Mouse (Mus musculus): ENCODE results near the gene Ackr1. TPM values are rescaled to one million over a fixed set of nuclear protein-coding genes. Genes with fewer than 3 reads are reported as not detected.

Ackr1 gene
- polyA plus RNA-seq, 1 experiment from 2014 or later, result 7.3 TPM

- Histone ChIP-seq H3K4me1 (peaks cover 9% of the 10 kb centered on the region), H3K4me2 (replicated peaks) (no peak overlapping the region), H3K9me3 (no peaks in the 10 kb centered on the region), H3K27me3 (no peaks in the 10 kb centered on the region), H3K9ac (replicated peaks) (no peak overlapping the region), H3K4me3 (no peak overlapping the region), H3K36me3 (peaks cover 32% of the 10 kb centered on the region; the same call in 1 of the 2 replicates), H3K27ac (replicated peaks) (no peak overlapping the region)
- WGBS, result 65% methylated on average over 3 of the region's 3 CpGs
- ATAC-seq (ENCODE audit: low FRiP score, low read depth), result no peak
Observed at GRCm38 (mm10) chr1:173343934-173344333, 10.4 kb upstream of the Ackr1 start.

GRCm38 (mm10) chr1:173342425-173342824 is 8.9 kb upstream of the Ackr1 start:
- H3K4me2 ChIP-seq (replicated peaks), result no peak overlapping the region
- H3K27me3 ChIP-seq, result no peaks in the 10 kb centered on the region
- peaks cover 46% of the 10 kb centered on the region for H3K36me3 ChIP-seq
- no peaks in the 10 kb centered on the region for H3K9me3 ChIP-seq
- peak; percentile 11; the same call in 1 of the 2 replicates for ATAC-seq (ENCODE audit: low FRiP score, low read depth)
- no peak overlapping the region for H3K9ac ChIP-seq (replicated peaks)
- 76% methylated on average over 1 of the region's 1 CpGs for WGBS
- peaks cover 5% of the 10 kb centered on the region for H3K4me1 ChIP-seq
- H3K4me3 ChIP-seq, result no peak overlapping the region
- no peak overlapping the region for H3K27ac ChIP-seq (replicated peaks)

DNA sequence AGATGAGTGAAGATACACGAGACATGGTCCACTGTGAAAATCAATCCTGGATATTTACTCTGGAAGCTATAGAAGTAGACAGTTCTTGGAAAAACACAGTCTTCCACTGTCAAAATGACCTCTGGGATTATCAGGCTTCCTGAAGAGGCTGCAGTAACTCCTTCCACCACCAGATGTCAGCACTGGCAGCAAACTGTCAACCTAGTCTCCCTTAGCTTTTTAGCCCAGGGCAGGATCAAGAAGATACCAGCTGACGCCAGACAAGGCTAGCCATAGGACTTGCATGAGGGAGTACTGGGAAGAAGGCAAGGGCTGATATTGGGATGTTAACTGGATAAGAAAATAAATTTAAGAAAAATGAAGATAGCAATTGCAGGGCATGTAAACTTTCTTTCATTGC is 6.0 kb upstream of the Ackr1 start:
- WGBS, result 9% methylated on average over 2 of the region's 2 CpGs
- H3K36me3 ChIP-seq, result peaks cover 42% of the 10 kb centered on the region

DNA sequence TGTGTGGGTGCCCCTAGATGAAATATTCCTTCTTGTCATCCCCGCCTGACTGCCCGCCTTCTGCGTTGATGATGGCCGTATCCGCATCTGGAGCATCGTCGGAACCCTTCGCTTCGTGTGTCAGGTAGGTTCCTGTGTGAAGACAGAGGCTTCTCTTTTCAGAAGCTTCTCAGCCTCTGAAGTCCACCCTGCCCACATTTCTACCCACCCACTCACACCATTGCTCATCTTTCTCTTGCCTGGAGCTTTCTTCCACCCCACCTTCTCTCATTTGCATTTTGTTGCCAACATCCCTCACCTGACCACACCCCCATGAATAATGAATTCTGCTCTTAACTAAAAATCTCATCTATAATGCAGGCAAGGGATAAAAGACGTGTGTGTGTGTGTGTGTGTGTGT is 3.5 kb upstream of the Ackr1 start:
- H3K36me3 ChIP-seq, result peaks cover 33% of the 10 kb centered on the region
- no peak overlapping the region for H3K4me2 ChIP-seq (replicated peaks)
- no peak overlapping the region for H3K27ac ChIP-seq (replicated peaks)
- no peaks in the 10 kb centered on the region for H3K9me3 ChIP-seq
- H3K4me1 ChIP-seq, result peaks cover 11% of the 10 kb centered on the region
- no peak overlapping the region for H3K9ac ChIP-seq (replicated peaks)
- H3K4me3 ChIP-seq, result no peak overlapping the region
- ATAC-seq (ENCODE audit: low FRiP score, low read depth), result no peak
- 85% methylated on average over 10 of the region's 10 CpGs for WGBS
- no peaks in the 10 kb centered on the region for H3K27me3 ChIP-seq

More for the DNA sequence above, 6.0 kb upstream of the Ackr1 start:
- no peaks in the 10 kb centered on the region for H3K27me3 ChIP-seq
- peaks cover 16% of the 10 kb centered on the region for H3K4me1 ChIP-seq
- no peak overlapping the region for H3K9ac ChIP-seq (replicated peaks)
- no peaks in the 10 kb centered on the region for H3K9me3 ChIP-seq
- no peak overlapping the region for H3K4me2 ChIP-seq (replicated peaks)
- H3K27ac ChIP-seq (replicated peaks), result no peak overlapping the region
- no peak overlapping the region for H3K4me3 ChIP-seq
- peak; percentile 70; the same call in 1 of the 2 replicates for ATAC-seq (ENCODE audit: low FRiP score, low read depth)

GRCm38 (mm10) chr1:173335903-173336302 is 2.4 kb upstream of the Ackr1 start:
- no peak for ATAC-seq (ENCODE audit: low FRiP score, low read depth)
- H3K9me3 ChIP-seq, result no peaks in the 10 kb centered on the region
- H3K27me3 ChIP-seq, result no peaks in the 10 kb centered on the region
- H3K4me3 ChIP-seq, result no peak overlapping the region
- H3K4me1 ChIP-seq, result peaks cover 11% of the 10 kb centered on the region
- H3K36me3 ChIP-seq, result peaks cover 27% of the 10 kb centered on the region
- H3K9ac ChIP-seq (replicated peaks), result no peak overlapping the region
- H3K27ac ChIP-seq (replicated peaks), result no peak overlapping the region
- no peak overlapping the region for H3K4me2 ChIP-seq (replicated peaks)
- 56% methylated on average over 11 of the region's 11 CpGs for WGBS

- peaks cover 14% of the 10 kb centered on the region for H3K4me1 ChIP-seq
- H3K36me3 ChIP-seq, result peaks cover 9% of the 10 kb centered on the region
- no peak overlapping the region for H3K27ac ChIP-seq (replicated peaks)
- H3K9ac ChIP-seq (replicated peaks), result no peak overlapping the region
- no peak overlapping the region for H3K4me3 ChIP-seq
- no peak for ATAC-seq (ENCODE audit: low FRiP score, low read depth)
- H3K9me3 ChIP-seq, result no peaks in the 10 kb centered on the region
- no peak overlapping the region for H3K4me2 ChIP-seq (replicated peaks)
- 93% methylated on average over 5 of the region's 5 CpGs for WGBS
- no peaks in the 10 kb centered on the region for H3K27me3 ChIP-seq
Observed at GRCm38 (mm10) chr1:173332418-173332817, 1.1 kb downstream of the Ackr1 start.

DNA sequence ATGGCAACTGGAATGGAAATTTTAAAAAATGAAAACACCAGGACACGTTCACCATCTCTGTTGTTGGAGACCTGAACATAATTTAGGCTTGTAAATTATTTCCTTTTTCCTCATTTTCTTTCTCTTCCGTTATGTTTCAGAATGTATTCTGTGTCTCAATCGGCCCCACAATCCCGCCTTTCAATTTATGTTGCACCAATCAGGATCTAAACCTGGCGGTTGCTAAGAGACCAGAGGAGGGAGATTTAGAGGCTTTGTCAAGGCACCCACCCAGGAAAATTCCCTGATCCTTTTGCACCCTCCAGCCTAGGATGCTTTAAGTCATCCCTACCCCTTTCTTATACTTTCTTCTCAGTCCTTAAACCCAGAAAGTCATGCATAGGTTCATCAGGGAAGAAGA is 3.8 kb downstream of the Ackr1 start:
- 0 out of 2 replicates have a peak, but pooled peaks cover 3% of the 10 kb centered on the region for H3K4me1 ChIP-seq
- H3K4me3 ChIP-seq, result no peak overlapping the region
- H3K9me3 ChIP-seq, result no peaks in the 10 kb centered on the region
- no peak for ATAC-seq (ENCODE audit: low FRiP score, low read depth)
- H3K4me2 ChIP-seq (replicated peaks), result no peak overlapping the region
- H3K27ac ChIP-seq (replicated peaks), result no peak overlapping the region
- WGBS, result 63% methylated on average over 5 of the region's 5 CpGs
- no peaks in the 10 kb centered on the region for H3K27me3 ChIP-seq
- H3K9ac ChIP-seq (replicated peaks), result no peak overlapping the region
- H3K36me3 ChIP-seq, result no peaks in the 10 kb centered on the region

- Histone ChIP-seq H3K9me3 (no peaks in the 10 kb centered on the region), H3K9ac (replicated peaks) (no peak overlapping the region), H3K4me2 (replicated peaks) (no peak overlapping the region), H3K4me3 (no peak overlapping the region), H3K27ac (replicated peaks) (no peak overlapping the region), H3K36me3 (no peaks in the 10 kb centered on the region), H3K4me1 (0 out of 2 replicates have a peak, but pooled peaks cover 3% of the 10 kb centered on the region), H3K27me3 (no peaks in the 10 kb centered on the region)
- ATAC-seq (ENCODE audit: low FRiP score, low read depth), result no peak
- WGBS, result 42% methylated on average over 4 of the region's 4 CpGs
Observed at GRCm38 (mm10) chr1:173329185-173329584, 4.4 kb downstream of the Ackr1 start.

DNA sequence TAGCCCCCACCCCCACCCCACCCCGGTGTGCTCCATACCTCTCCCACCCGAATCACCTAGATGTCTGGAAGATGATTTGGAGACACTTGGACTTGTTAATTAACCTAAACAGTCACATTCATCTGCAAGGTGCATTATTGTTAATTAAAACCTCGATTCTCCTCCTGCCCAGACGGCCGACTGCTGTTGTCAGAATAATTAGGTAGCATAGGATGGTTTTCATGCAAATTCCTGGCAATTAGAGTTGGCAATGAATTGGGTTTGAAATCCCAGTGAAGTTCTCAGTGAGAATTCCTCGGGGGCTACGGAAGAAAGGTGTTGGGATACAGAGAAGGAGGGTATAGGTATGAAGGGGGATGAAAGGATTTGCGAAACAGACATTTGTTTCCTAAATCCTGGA is 5.1 kb downstream of the Ackr1 start:
- no peaks in the 10 kb centered on the region for H3K9me3 ChIP-seq
- no peaks in the 10 kb centered on the region for H3K36me3 ChIP-seq
- 71% methylated on average over 8 of the region's 8 CpGs for WGBS
- no peak overlapping the region for H3K4me2 ChIP-seq (replicated peaks)
- H3K27me3 ChIP-seq, result no peaks in the 10 kb centered on the region
- 0 out of 2 replicates have a peak, but pooled peaks cover 3% of the 10 kb centered on the region for H3K4me1 ChIP-seq
- ATAC-seq (ENCODE audit: low FRiP score, low read depth), result no peak
- no peak overlapping the region for H3K4me3 ChIP-seq
- H3K27ac ChIP-seq (replicated peaks), result no peak overlapping the region
- H3K9ac ChIP-seq (replicated peaks), result no peak overlapping the region

DNA sequence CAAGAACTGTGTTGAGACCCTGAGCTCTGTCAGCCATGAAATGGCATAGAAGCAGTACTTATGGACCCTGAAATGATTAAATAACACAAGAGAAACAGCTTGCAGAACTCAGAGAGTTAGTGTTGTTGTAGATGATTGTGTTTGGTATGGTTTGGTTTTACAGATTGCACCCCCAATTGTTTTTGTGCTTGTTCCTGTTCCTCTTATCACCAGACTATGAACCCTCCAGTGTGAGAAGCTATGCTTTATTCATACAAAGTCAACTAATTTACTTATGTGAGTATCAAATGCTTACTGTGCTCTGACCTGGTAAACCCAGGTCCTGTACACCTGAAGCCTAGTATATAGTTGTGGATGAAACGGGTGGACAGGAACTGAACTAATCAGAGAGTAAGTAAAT is 7.0 kb downstream of the Ackr1 start:
- Histone ChIP-seq H3K27ac (replicated peaks) (no peak overlapping the region), H3K27me3 (no peaks in the 10 kb centered on the region), H3K9me3 (no peaks in the 10 kb centered on the region), H3K4me3 (no peak overlapping the region), H3K9ac (replicated peaks) (no peak overlapping the region), H3K36me3 (no peaks in the 10 kb centered on the region), H3K4me1 (0 out of 2 replicates have a peak, but pooled peaks cover 9% of the 10 kb centered on the region), H3K4me2 (replicated peaks) (no peak overlapping the region)
- WGBS, result 61% methylated on average over 1 of the region's 1 CpGs
- no peak for ATAC-seq (ENCODE audit: low FRiP score, low read depth)

DNA sequence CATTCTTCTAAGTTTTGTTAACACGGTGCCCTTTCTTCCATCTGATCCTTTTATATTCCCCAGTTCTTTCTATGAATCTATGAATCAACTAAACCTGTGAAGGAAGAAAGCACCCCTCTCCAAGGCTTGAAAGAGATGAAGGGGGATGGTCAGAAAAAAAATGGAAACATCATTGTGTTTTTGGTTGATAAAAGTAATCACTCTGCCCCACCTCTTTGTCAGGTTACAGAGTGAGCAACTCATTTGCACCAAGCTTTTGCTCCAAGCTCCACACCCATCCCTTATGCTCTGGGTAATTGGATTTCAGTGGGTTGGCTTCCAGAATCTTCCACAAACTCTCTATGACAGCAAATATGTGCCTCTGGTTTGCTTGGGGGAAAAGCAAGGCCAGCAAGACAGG is 8.2 kb downstream of the Ackr1 start:
- no peaks in the 10 kb centered on the region for H3K9me3 ChIP-seq
- ATAC-seq (ENCODE audit: low FRiP score, low read depth), result no peak
- H3K4me3 ChIP-seq, result no peak overlapping the region
- H3K27me3 ChIP-seq, result no peaks in the 10 kb centered on the region
- 94% methylated on average over 1 of the region's 1 CpGs for WGBS
- H3K27ac ChIP-seq (replicated peaks), result no peak overlapping the region
- H3K9ac ChIP-seq (replicated peaks), result no peak overlapping the region
- no peak overlapping the region for H3K4me2 ChIP-seq (replicated peaks)
- 0 out of 2 replicates have a peak, but pooled peaks cover 10% of the 10 kb centered on the region for H3K4me1 ChIP-seq
- H3K36me3 ChIP-seq, result no peaks in the 10 kb centered on the region

DNA sequence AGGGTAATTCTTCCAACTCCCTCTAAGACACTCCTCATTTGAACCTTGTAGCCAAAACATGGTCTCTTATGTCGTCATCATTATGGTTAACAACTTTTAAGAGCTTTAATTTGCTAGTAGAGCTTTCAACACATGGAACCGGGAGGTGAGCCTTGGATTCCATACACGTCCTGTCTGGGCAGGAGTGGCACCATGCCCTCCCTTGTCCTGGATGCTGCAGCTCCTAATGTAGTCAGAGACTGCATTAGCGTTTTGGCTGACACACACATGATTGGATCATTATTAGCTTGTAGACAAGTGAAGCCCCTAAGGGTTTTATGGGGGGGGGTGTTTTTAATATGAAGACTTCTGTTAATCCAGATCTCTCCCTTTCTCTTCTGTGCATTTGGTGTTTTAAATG is 8.6 kb downstream of the Ackr1 start:
- H3K4me1 ChIP-seq, result 0 out of 2 replicates have a peak, but pooled peaks cover 10% of the 10 kb centered on the region
- H3K9ac ChIP-seq (replicated peaks), result no peak overlapping the region
- no peak overlapping the region for H3K4me2 ChIP-seq (replicated peaks)
- no peaks in the 10 kb centered on the region for H3K27me3 ChIP-seq
- H3K36me3 ChIP-seq, result no peaks in the 10 kb centered on the region
- no peaks in the 10 kb centered on the region for H3K9me3 ChIP-seq
- 73% methylated on average over 4 of the region's 4 CpGs for WGBS
- no peak for ATAC-seq (ENCODE audit: low FRiP score, low read depth)
- no peak overlapping the region for H3K27ac ChIP-seq (replicated peaks)
- no peak overlapping the region for H3K4me3 ChIP-seq

Data from midbrain, embryonic 12.5 days (tissue).